Mouse (Mus musculus): Measurements from ENCODE around the gene Arhgef28.
"Not testable (repeated sequence)": the region's sequence is repeated elsewhere in the genome, so short reads cannot be mapped to it uniquely, and the experiment has no call there.

The Arhgef28 gene

GRCm38 (mm10) chr13:98122766-98123165 lies 83.5 kb downstream of the Arhgef28 start:
- DNase-seq, result peak; percentile 86

GRCm38 (mm10) chr13:98121993-98122392 lies 84.2 kb downstream of the Arhgef28 start:
- DNase-seq, result peak; percentile 58

GRCm38 (mm10) chr13:98121124-98121470 lies 85.1 kb downstream of the Arhgef28 start:
- DNase-seq, result peak; percentile 74

GRCm38 (mm10) chr13:98120356-98121123 lies 85.7 kb downstream of the Arhgef28 start:
- peak; percentile 92 for DNase-seq

GRCm38 (mm10) chr13:98118291-98118690 lies 87.9 kb downstream of the Arhgef28 start:
- DNase-seq, result peak; percentile 96

GRCm38 (mm10) chr13:98117566-98118254 lies 88.5 kb downstream of the Arhgef28 start:
- DNase-seq, result peak; percentile 94

GRCm38 (mm10) chr13:98115650-98116049 lies 90.6 kb downstream of the Arhgef28 start:
- DNase-seq, result peak; percentile 85

GRCm38 (mm10) chr13:98115051-98115450 lies 91.2 kb downstream of the Arhgef28 start:
- DNase-seq, result peak; percentile 71

GRCm38 (mm10) chr13:98112812-98113503 lies 93.3 kb downstream of the Arhgef28 start:
- peak; percentile 67 for DNase-seq

GRCm38 (mm10) chr13:98111531-98111930 lies 94.7 kb downstream of the Arhgef28 start:
- peak; percentile 52 for DNase-seq

- no peak for DNase-seq
Measured at GRCm38 (mm10) chr13:98111021-98111420, 95.2 kb downstream of the Arhgef28 start.

GRCm38 (mm10) chr13:98108481-98108880 lies 97.8 kb downstream of the Arhgef28 start:
- not testable (repeated sequence) for DNase-seq

GRCm38 (mm10) chr13:98107621-98108020 lies 98.6 kb downstream of the Arhgef28 start:
- no peak for DNase-seq

GRCm38 (mm10) chr13:98095966-98096365 lies 110.3 kb downstream of the Arhgef28 start:
- DNase-seq, result peak; percentile 81

GRCm38 (mm10) chr13:98094332-98094731 lies 111.9 kb downstream of the Arhgef28 start:
- DNase-seq, result peak; percentile 57

- no peak for DNase-seq
Measured at GRCm38 (mm10) chr13:98093483-98093882, 112.8 kb downstream of the Arhgef28 start.

- DNase-seq, result peak; percentile 24
Measured at GRCm38 (mm10) chr13:98092354-98093002, 113.8 kb downstream of the Arhgef28 start.

GRCm38 (mm10) chr13:98079640-98080039 lies 126.6 kb downstream of the Arhgef28 start:
- peak; percentile 75 for DNase-seq

GRCm38 (mm10) chr13:98078251-98078650 lies 128.0 kb downstream of the Arhgef28 start:
- DNase-seq, result peak; percentile 91

- DNase-seq, result peak; percentile 82
Measured at GRCm38 (mm10) chr13:98077216-98077615, 129.0 kb downstream of the Arhgef28 start.

GRCm38 (mm10) chr13:98074871-98075270 lies 131.4 kb downstream of the Arhgef28 start:
- peak; percentile 95 for DNase-seq

- DNase-seq, result peak; percentile 61
Measured at GRCm38 (mm10) chr13:98073190-98073589, 133.0 kb downstream of the Arhgef28 start.

GRCm38 (mm10) chr13:98070458-98070857 lies 135.8 kb downstream of the Arhgef28 start:
- DNase-seq, result peak; percentile 28
